Mouse (Mus musculus) olfactory bulb, adult 2 months (tissue): ENCODE measurements around the gene Rapgef6. TPM values are rescaled to one million over a fixed set of nuclear protein-coding genes. Genes with fewer than 3 reads are reported as not detected.

Source experiments
- H3K27ac ChIP-seq: fragments of 200-500 bp; 2 replicates; pipeline ENCODE4 v1.5.1; 2012; ENCODE audit warnings: low read depth, low read length; ENCODE audit not compliant: insufficient read depth
- H3K4me1 ChIP-seq: fragments of 200-500 bp; 2 replicates; pipeline ENCODE4 v1.6.1; 2012; ENCODE audit warnings: low read length; ENCODE audit not compliant: control insufficient read depth, insufficient read depth
- H3K4me3 ChIP-seq: fragments of 200-500 bp; 2 replicates; pipeline ENCODE4 v1.5.1; 2012; ENCODE audit warnings: mild to moderate bottlenecking, low read depth, low read length, moderate library complexity; ENCODE audit not compliant: insufficient read depth
- CTCF ChIP-seq: fragments of 200-500 bp; IDR thresholded peaks from 2 replicates; pipeline ENCODE4 v1.5.1; 2012; ENCODE audit warnings: low read depth, mild to moderate bottlenecking, low read length, moderate library complexity; ENCODE audit not compliant: insufficient read depth
- POLR2A ChIP-seq: fragments of 200-500 bp; IDR thresholded peaks from 2 replicates; pipeline ENCODE4 v1.6.1; 2012; ENCODE audit warnings: mild to moderate bottlenecking, low read depth, low read length, moderate library complexity; ENCODE audit not compliant: insufficient read depth
- WGBS: fragments of 180-500 bp; shearing (Covaris S2); methylation state at CpG from one replicate; pipeline ENCODE4 v1.1.7; 2018; 5-methylcytosine and 5-hydroxymethylcytosine counted together
- polyA plus RNA-seq: library from polyadenylated mRNA; stranded (reverse); fragments of >200 nt; gene quantifications from 2 replicates; pipeline ENCODE4 v1.2.4, GENCODE M21; 2012; ENCODE audit warnings: low replicate concordance; ENCODE audit not compliant: missing spikeins, insufficient read depth, insufficient read length

Gene Rapgef6
- polyA plus RNA-seq, 1 experiment, result not detected

GRCm38 (mm10) chr11:54712849-54713248, 190.2 kb downstream of the Rapgef6 start:
- no peak overlapping the region for H3K4me3 ChIP-seq
- no peak overlapping the region for H3K27ac ChIP-seq
- 65% methylated on average over 2 of the region's 2 CpGs for WGBS
- TF ChIP-seq CTCF (no peak), POLR2A (no peak)
- no peaks in the 10 kb centered on the region for H3K4me1 ChIP-seq

GRCm38 (mm10) chr11:54717893-54718292, 195.2 kb downstream of the Rapgef6 start:
- TF ChIP-seq POLR2A (no peak), CTCF (no peak)
- 83% methylated on average over 3 of the region's 3 CpGs for WGBS
- peaks cover 8% of the 10 kb centered on the region for H3K4me1 ChIP-seq
- no peak overlapping the region for H3K27ac ChIP-seq
- H3K4me3 ChIP-seq, result no peak overlapping the region

GRCm38 (mm10) chr11:54718601-54719000, 196.0 kb downstream of the Rapgef6 start:
- H3K4me1 ChIP-seq, result peaks cover 8% of the 10 kb centered on the region
- H3K4me3 ChIP-seq, result no peak overlapping the region
- TF ChIP-seq POLR2A (no peak), CTCF (no peak)
- WGBS, result 58% methylated on average over 3 of the region's 3 CpGs
- no peak overlapping the region for H3K27ac ChIP-seq

GRCm38 (mm10) chr11:54722057-54722456, 199.4 kb downstream of the Rapgef6 start:
- Histone ChIP-seq H3K4me3 (no peak overlapping the region), H3K4me1 (peaks cover 16% of the 10 kb centered on the region), H3K27ac (no peak overlapping the region)
- 91% methylated on average over 6 of the region's 6 CpGs for WGBS
- no peak for TF ChIP-seq POLR2A
- no peak for TF ChIP-seq CTCF

- TF ChIP-seq POLR2A (no peak), CTCF (no peak)
- no peak overlapping the region for H3K27ac ChIP-seq
- WGBS, result 30% methylated on average over 4 of the region's 4 CpGs
- H3K4me3 ChIP-seq, result no peak overlapping the region
- peaks cover 11% of the 10 kb centered on the region for H3K4me1 ChIP-seq
Observed at GRCm38 (mm10) chr11:54724353-54725034, 201.8 kb downstream of the Rapgef6 start.

- Histone ChIP-seq H3K4me1 (peaks cover 8% of the 10 kb centered on the region), H3K4me3 (no peak overlapping the region), H3K27ac (no peak overlapping the region)
- TF ChIP-seq CTCF, result no peak
- TF ChIP-seq POLR2A, result no peak
- WGBS, result 55% methylated on average over 3 of the region's 3 CpGs
Observed at GRCm38 (mm10) chr11:54726571-54727062, 204.0 kb downstream of the Rapgef6 start.

- Histone ChIP-seq H3K4me3 (no peak overlapping the region), H3K27ac (peak overlapping the region; percentile 32), H3K4me1 (peaks cover 8% of the 10 kb centered on the region)
- TF ChIP-seq CTCF, result no peak
- TF ChIP-seq POLR2A, result no peak
- 42% methylated on average over 5 of the region's 5 CpGs for WGBS
Observed at GRCm38 (mm10) chr11:54727327-54727901, 204.8 kb downstream of the Rapgef6 start.

- no peak for TF ChIP-seq CTCF
- no peak for TF ChIP-seq POLR2A
- Histone ChIP-seq H3K4me3 (no peak overlapping the region), H3K27ac (no peak overlapping the region), H3K4me1 (peaks cover 8% of the 10 kb centered on the region)
- WGBS, result 76% methylated on average over 2 of the region's 2 CpGs
Observed at GRCm38 (mm10) chr11:54728371-54728770, 205.7 kb downstream of the Rapgef6 start.

- no peak overlapping the region for H3K4me3 ChIP-seq
- no peak overlapping the region for H3K27ac ChIP-seq
- WGBS, result 91% methylated on average over 3 of the region's 3 CpGs
- no peak for TF ChIP-seq CTCF
- no peak for TF ChIP-seq POLR2A
- H3K4me1 ChIP-seq, result peaks cover 14% of the 10 kb centered on the region
Observed at GRCm38 (mm10) chr11:54729311-54729710, 206.7 kb downstream of the Rapgef6 start.

GRCm38 (mm10) chr11:54730931-54731330, 208.3 kb downstream of the Rapgef6 start:
- WGBS, result 89% methylated on average over 5 of the region's 5 CpGs
- TF ChIP-seq CTCF (no peak), POLR2A (no peak)

More at GRCm38 (mm10) chr11:54730931-54731330, 208.3 kb downstream of the Rapgef6 start:
- Histone ChIP-seq H3K4me3 (no peak overlapping the region), H3K27ac (no peak overlapping the region), H3K4me1 (peaks cover 15% of the 10 kb centered on the region)
